Mouse (Mus musculus) MEL (cell line): Measurements from ENCODE around the gene Fgd3. TPM values are rescaled to one million over a fixed set of nuclear protein-coding genes. Genes with fewer than 3 reads are reported as not detected.

Experiments
- DNase-seq: peaks from one replicate; pipeline ENCODE4 v3.0.0; 2011; ENCODE audit warnings: low read depth, low spot score
- H3K27ac ChIP-seq: 2 replicates; pipeline ENCODE4 v1.5.1; 2012; ENCODE audit warnings: low read depth, mild to moderate bottlenecking, control low read depth, low read length, moderate library complexity; ENCODE audit not compliant: control insufficient read depth
- H3K27me3 ChIP-seq, 2 experiments: fragments of 150-350 bp in 1 of 2; sonication (generic) in 1 of 2; 2 replicates each; pipeline ENCODE4 v1.6.1; 2012; ENCODE audit warnings: low read length in 2 of 2, mild to moderate bottlenecking in 2 of 2, improper control_type of control experiment in 1 of 2, moderate library complexity in 1 of 2; ENCODE audit not compliant: insufficient read depth in 2 of 2, control insufficient read depth in 1 of 2
- H3K36me3 ChIP-seq, 2 experiments: 2 replicates each; pipeline ENCODE4 v1.6.1; 2012 to 2014; ENCODE audit warnings: low read length in 2 of 2, improper control_type of control experiment in 1 of 2, inconsistent platforms in 1 of 2, mild to moderate bottlenecking in 1 of 2; ENCODE audit not compliant: insufficient read depth in 2 of 2, control insufficient read depth in 1 of 2
- H3K4me1 ChIP-seq, 2 experiments: fragments of 150-350 bp in 1 of 2; sonication (generic) in 1 of 2; 2 replicates each; pipeline ENCODE4 v1.6.1; 2012; ENCODE audit warnings: low read length in 2 of 2, improper control_type of control experiment in 1 of 2, mild to moderate bottlenecking in 1 of 2; ENCODE audit not compliant: insufficient read depth in 2 of 2, control insufficient read depth in 1 of 2
- H3K4me3 ChIP-seq, 2 experiments: fragments of 150-350 bp in 1 of 2; sonication (generic) in 1 of 2; 2 replicates each; pipeline ENCODE4 v1.5.1; 2012; ENCODE audit warnings: low read depth in 2 of 2, low read length in 2 of 2, mild to moderate bottlenecking in 2 of 2, moderate library complexity in 2 of 2, control low read depth in 1 of 2, improper control_type of control experiment in 1 of 2; ENCODE audit not compliant: control insufficient read depth in 1 of 2, insufficient read depth in 1 of 2
- H3K79me2 ChIP-seq: 2 replicates; pipeline ENCODE4 v1.6.1; 2012; ENCODE audit warnings: mild to moderate bottlenecking, low read length, moderate library complexity; ENCODE audit not compliant: control insufficient read depth, poor library complexity, insufficient read depth
- H3K9ac ChIP-seq: 2 replicates; pipeline ENCODE4 v1.6.1; 2012; ENCODE audit warnings: low read depth, mild to moderate bottlenecking, control low read depth, low read length, moderate library complexity; ENCODE audit not compliant: control insufficient read depth, poor library complexity, severe bottlenecking
- H3K9me3 ChIP-seq: fragments of 150-350 bp; sonication (generic); replicated peaks from 2 replicates; pipeline ENCODE4 v1.6.1; 2012; ENCODE audit warnings: mild to moderate bottlenecking, low read length, improper control_type of control experiment, moderate library complexity; ENCODE audit not compliant: insufficient read depth
- CHD1 ChIP-seq: IDR thresholded peaks from 2 replicates; pipeline ENCODE4 v1.6.1; 2012; ENCODE audit warnings: low read depth, mild to moderate bottlenecking, inconsistent platforms, low read length, improper control_type of control experiment
- CHD2 ChIP-seq: IDR thresholded peaks from 2 replicates; pipeline ENCODE4 v1.6.1; 2011; ENCODE audit warnings: low read length, improper control_type of control experiment
- CTCF ChIP-seq, 3 experiments: IDR thresholded peaks in 2 of 3; conservative IDR thresholded peaks in 1 of 3; 2 replicates each; pipeline ENCODE4 v1.5.1; 2011 to 2012; ENCODE audit warnings: low read length in 3 of 3, low read depth in 2 of 3, mild to moderate bottlenecking in 2 of 3, improper control_type of control experiment in 1 of 3, inconsistent platforms in 1 of 3, mixed read lengths in 1 of 3, moderate library complexity in 1 of 3; ENCODE audit not compliant: control insufficient read depth in 1 of 3, insufficient read depth in 1 of 3, poor library complexity in 1 of 3, severe bottlenecking in 1 of 3
- EP300 ChIP-seq, 2 experiments: IDR thresholded peaks; 2 replicates each; pipeline ENCODE4 v1.6.1; 2011; ENCODE audit warnings: improper control_type of control experiment in 2 of 2, low read length in 2 of 2, low read depth in 1 of 2, mild to moderate bottlenecking in 1 of 2
- ETS1 ChIP-seq: IDR thresholded peaks from 2 replicates; pipeline ENCODE4 v1.6.1; 2012; ENCODE audit warnings: low read depth, mild to moderate bottlenecking, inconsistent platforms, low read length, improper control_type of control experiment, moderate library complexity
- GATA1 ChIP-seq: IDR thresholded peaks from 2 replicates; pipeline ENCODE4 v1.6.1; 2011; ENCODE audit warnings: low read depth, low read length, improper control_type of control experiment
- JUND ChIP-seq: IDR thresholded peaks from 2 replicates; pipeline ENCODE4 v1.6.1; 2011; ENCODE audit warnings: low read depth, mild to moderate bottlenecking, improper control_type of control experiment, low read length
- MAX ChIP-seq: IDR thresholded peaks from 2 replicates; pipeline ENCODE4 v1.6.1; 2011; ENCODE audit warnings: low read length, improper control_type of control experiment
- MEF2A ChIP-seq: IDR thresholded peaks from 2 replicates; pipeline ENCODE4 v1.6.1; 2014; ENCODE audit warnings: low read depth, mild to moderate bottlenecking, inconsistent platforms, low read length, improper control_type of control experiment; ENCODE audit not compliant: poor library complexity, insufficient replicate concordance, severe bottlenecking; ENCODE audit errors: extremely low read depth
- NELFE ChIP-seq: IDR thresholded peaks from 2 replicates; pipeline ENCODE4 v1.6.1; 2011; ENCODE audit warnings: low read depth, low read length, improper control_type of control experiment
- NRF1 ChIP-seq: IDR thresholded peaks from 2 replicates; pipeline ENCODE4 v1.6.1; 2014; ENCODE audit warnings: low read depth, mild to moderate bottlenecking, inconsistent platforms, low read length, improper control_type of control experiment, moderate library complexity; ENCODE audit not compliant: poor library complexity, insufficient read depth, severe bottlenecking
- POLR2AphosphoS2 ChIP-seq: IDR thresholded peaks from 2 replicates; pipeline ENCODE4 v1.6.1; 2011; ENCODE audit warnings: low read length, improper control_type of control experiment
- POLR2AphosphoS5 ChIP-seq: IDR thresholded peaks from 2 replicates; pipeline ENCODE4 v1.6.1; 2012; ENCODE audit warnings: low read depth, borderline replicate concordance, mild to moderate bottlenecking, inconsistent platforms, low read length, moderate library complexity, mixed read lengths
- RCOR1 ChIP-seq: IDR thresholded peaks from 2 replicates; pipeline ENCODE4 v1.6.1; 2012; ENCODE audit warnings: low read depth, mild to moderate bottlenecking, inconsistent platforms, low read length, improper control_type of control experiment
- TAL1 ChIP-seq: IDR thresholded peaks from 2 replicates; pipeline ENCODE4 v1.6.1; 2012; ENCODE audit warnings: mild to moderate bottlenecking, inconsistent platforms, low read length, moderate library complexity, mixed read lengths
- UBTF ChIP-seq: IDR thresholded peaks from 2 replicates; pipeline ENCODE4 v1.6.1; 2012; ENCODE audit warnings: low read depth, mild to moderate bottlenecking, inconsistent platforms, low read length, improper control_type of control experiment, moderate library complexity, borderline replicate concordance; ENCODE audit not compliant: insufficient read depth
- USF1 ChIP-seq: IDR thresholded peaks from 2 replicates; pipeline ENCODE4 v1.6.1; 2014; ENCODE audit warnings: low read depth, mild to moderate bottlenecking, inconsistent platforms, low read length, improper control_type of control experiment, moderate library complexity
- USF2 ChIP-seq, 2 experiments: IDR thresholded peaks; 2 replicates each; pipeline ENCODE4 v1.6.1; 2011 to 2012; ENCODE audit warnings: improper control_type of control experiment in 2 of 2, low read length in 2 of 2, borderline replicate concordance in 1 of 2, inconsistent platforms in 1 of 2, low read depth in 1 of 2, mild to moderate bottlenecking in 1 of 2; ENCODE audit not compliant: insufficient read depth in 1 of 2
- ZMIZ1 ChIP-seq: IDR thresholded peaks from 2 replicates; pipeline ENCODE4 v1.6.1; 2012; ENCODE audit warnings: low read depth, mild to moderate bottlenecking, inconsistent platforms, low read length, improper control_type of control experiment, moderate library complexity
- polyA plus RNA-seq, 2 experiments: library from polyadenylated mRNA; stranded (reverse) in 1 of 2; unstranded in 1 of 2; fragments of >175 nt in 1 of 2; fragments of >200 nt in 1 of 2; gene quantifications; 2 replicates each; pipeline versions ENCODE4 v1.2.1 to v1.2.4; 2012; ENCODE audit warnings: low replicate concordance in 2 of 2, low read depth in 1 of 2; ENCODE audit not compliant: insufficient read length in 2 of 2, insufficient read depth in 1 of 2, missing spikeins in 1 of 2
- total RNA-seq: library from RNA; depleted of rRNA; stranded (reverse); fragments of 300-350 nt; gene quantifications from 2 replicates; pipeline ENCODE4 v1.2.3, GENCODE M21; 2012

Fgd3 gene
- total and polyA plus RNA-seq, 3 experiments = 5.0 to 6.9 TPM; not detected in 1

GRCm38 (mm10) chr13:49307311-49307969 lies 12.7 kb downstream of the Fgd3 start (continued):
- TF ChIP-seq NELFE = peak; percentile 46
- peak; percentile 88 for TF ChIP-seq ETS1
- peak; percentile 30; the same call in 1 of the 2 replicates for TF ChIP-seq CHD2
- TF ChIP-seq POLR2AphosphoS2 = no peak

- Histone ChIP-seq H3K79me2 (no peaks in the 10 kb centered on the region), H3K36me3 (peaks cover 0 to 8% of the 10 kb centered on the region in 2 experiments; a peak in 1 of 4 replicates), H3K9ac (peak overlapping the region; percentile 64), H3K9me3 (no peaks in the 10 kb centered on the region), H3K4me3 (peak overlapping the region; percentile 56 to 60), H3K27me3 (no peaks in the 10 kb centered on the region)
- DNase-seq = no peak
- TF ChIP-seq NRF1 = no peak
- TF ChIP-seq JUND = no peak
- no peak for TF ChIP-seq CHD2
- no peak for TF ChIP-seq MAX
- TF ChIP-seq ZMIZ1 = no peak
- TF ChIP-seq TAL1 = no peak
- no peak for TF ChIP-seq ETS1
- no peak for TF ChIP-seq CHD1
- TF ChIP-seq, all 39 proteins: peak for 0
- H3K27ac ChIP-seq = peak overlapping the region; percentile 94
- H3K4me1 ChIP-seq = peaks cover 2 to 18% of the 10 kb centered on the region in 2 experiments; a peak in 3 of 4 replicates
These were observed 13.3 kb downstream of the Fgd3 start for GRCm38 (mm10) chr13:49306771-49307310.

GRCm38 (mm10) chr13:49300771-49301170 lies 19.3 kb downstream of the Fgd3 start:
- Histone ChIP-seq H3K36me3 (no peaks in the 10 kb centered on the region), H3K4me3 (no peak overlapping the region), H3K9me3 (no peaks in the 10 kb centered on the region), H3K9ac (no peak overlapping the region), H3K4me1 (no peaks in the 10 kb centered on the region), H3K79me2 (no peaks in the 10 kb centered on the region), H3K27me3 (no peaks in the 10 kb centered on the region), H3K27ac (no peak overlapping the region)
- no peak for TF ChIP-seq RCOR1
- TF ChIP-seq POLR2AphosphoS5 = no peak
- TF ChIP-seq USF1 = no peak
- TF ChIP-seq EP300 (IDR thresholded peaks at IDR 0.05; ENCODE audit: low read depth in 1 of 2, low read length in 2 of 2) = no peak
- TF ChIP-seq MEF2A = no peak
- no peak for TF ChIP-seq CHD1
- TF ChIP-seq GATA1 = no peak
- no peak for TF ChIP-seq UBTF
- no peak for TF ChIP-seq CTCF (IDR thresholded peaks at IDR 0.05 in 2 of 3, conservative IDR thresholded peaks at IDR 0.05 in 1 of 3; ENCODE audit: control insufficient read depth in 1 of 3, insufficient read depth in 1 of 3, low read depth in 2 of 3, low read length in 3 of 3, poor library complexity in 1 of 3, severe bottlenecking in 1 of 3)
- no peak for TF ChIP-seq USF2 (IDR thresholded peaks at IDR 0.05; ENCODE audit: borderline replicate concordance in 1 of 2, insufficient read depth in 1 of 2, low read depth in 1 of 2, low read length in 2 of 2)
- DNase-seq = no peak
